Mouse (Mus musculus): ENCODE results near the gene Gja5. TPM values are rescaled to one million over a fixed set of nuclear protein-coding genes. Genes with fewer than 3 reads are reported as not detected.

Gene Gja5
- polyA plus RNA-seq, 1 experiment from 2014 or later, result 3.0 TPM

DNA sequence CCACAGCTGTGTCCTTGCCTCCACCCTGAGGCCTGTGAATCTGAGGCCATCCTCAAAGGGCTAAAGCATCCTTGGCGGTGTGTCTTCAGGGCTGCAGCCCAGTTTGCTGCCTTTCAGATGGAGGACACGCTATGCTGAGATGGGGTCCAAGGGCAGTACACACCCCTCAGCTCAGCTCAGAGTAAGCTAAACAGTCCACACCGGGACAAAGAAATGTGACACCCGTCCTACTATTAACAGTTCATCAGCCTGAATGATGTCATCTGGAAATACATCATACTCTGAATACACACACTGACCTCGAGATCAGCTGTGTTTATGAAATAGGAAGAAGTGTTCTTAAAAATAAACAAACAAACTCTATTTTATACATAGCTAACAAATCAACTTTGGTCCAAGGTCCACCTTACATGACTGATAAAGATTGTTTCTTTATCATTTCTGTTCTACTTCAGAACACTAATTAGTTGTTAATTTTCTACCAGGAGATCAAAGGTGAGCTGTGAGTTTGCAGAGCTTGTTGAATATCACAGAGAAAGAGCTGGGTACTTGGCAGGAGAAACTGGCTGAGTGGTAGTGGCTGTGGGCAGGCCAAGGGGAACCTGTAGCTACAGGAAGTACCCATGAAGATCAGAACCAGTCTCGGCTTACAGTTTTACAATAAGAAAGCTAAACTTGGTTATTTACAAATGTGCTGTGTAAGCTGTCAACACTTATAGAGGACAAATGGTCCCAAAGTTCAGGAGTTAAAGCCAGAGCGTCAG lies 29.5 kb upstream of the Gja5 start:
- no peak overlapping the region for H3K4me3 ChIP-seq (ENCODE audit: low read depth, low read length)
- 0 out of 2 replicates have a peak, but pooled peaks have one; percentile 24 for ATAC-seq (ENCODE audit: low read depth)
- 67% methylated on average over 7 of the region's 7 CpGs for WGBS (ENCODE audit: insufficient replicate concordance)
- no peaks in the 10 kb centered on the region for H3K4me1 ChIP-seq (ENCODE audit: control insufficient read depth, low read depth, low read length)
- H3K9ac ChIP-seq (ENCODE audit: low read depth, low read length), result no peak overlapping the region
- no peak overlapping the region for H3K4me2 ChIP-seq (ENCODE audit: low read depth, low read length)
- H3K27me3 ChIP-seq (ENCODE audit: control insufficient read depth, insufficient read depth, low read depth, low read length), result no peaks in the 10 kb centered on the region
- H3K36me3 ChIP-seq (ENCODE audit: control insufficient read depth, insufficient read depth), result peaks cover 16% of the 10 kb centered on the region
- H3K9me3 ChIP-seq (replicated peaks; ENCODE audit: control insufficient read depth, low read length), result no peaks in the 10 kb centered on the region
- no peak overlapping the region for H3K27ac ChIP-seq (ENCODE audit: low read length)

DNA sequence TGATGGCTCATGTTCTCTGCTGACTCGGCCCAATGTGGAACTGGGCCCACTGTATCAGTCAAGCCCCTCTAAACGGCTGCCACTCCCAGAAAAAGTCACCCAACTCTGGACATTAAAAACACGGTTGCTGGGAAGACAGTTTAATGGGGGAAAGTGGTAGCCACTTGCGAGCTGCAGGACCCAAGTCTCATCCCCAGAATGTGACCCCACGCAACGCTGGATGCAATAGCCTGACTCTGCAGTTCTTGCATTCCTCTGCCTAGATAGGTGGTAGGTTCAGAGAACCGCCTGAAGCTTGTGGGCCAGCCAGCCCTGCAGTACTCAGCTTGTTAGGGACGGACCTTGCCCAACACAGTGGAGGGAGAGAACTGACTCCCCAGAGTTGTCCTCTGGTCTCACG lies 25.0 kb upstream of the Gja5 start:
- WGBS (ENCODE audit: insufficient replicate concordance), result 77% methylated on average over 9 of the region's 9 CpGs
- no peak overlapping the region for H3K27ac ChIP-seq (ENCODE audit: low read length)

GRCm38 (mm10) chr3:96880385-96880784 lies 24.1 kb upstream of the Gja5 start:
- no peak overlapping the region for H3K27ac ChIP-seq (ENCODE audit: low read length)
- no peak overlapping the region for H3K9ac ChIP-seq (ENCODE audit: low read depth, low read length)
- no peaks in the 10 kb centered on the region for H3K9me3 ChIP-seq (replicated peaks; ENCODE audit: control insufficient read depth, low read length)
- H3K4me3 ChIP-seq (ENCODE audit: low read depth, low read length), result no peak overlapping the region
- H3K4me1 ChIP-seq (ENCODE audit: control insufficient read depth, low read depth, low read length), result no peaks in the 10 kb centered on the region
- WGBS (ENCODE audit: insufficient replicate concordance), result 73% methylated on average over 4 of the region's 4 CpGs
- H3K4me2 ChIP-seq (ENCODE audit: low read depth, low read length), result no peak overlapping the region
- peaks cover 3% of the 10 kb centered on the region for H3K36me3 ChIP-seq (ENCODE audit: control insufficient read depth, insufficient read depth)
- H3K27me3 ChIP-seq (ENCODE audit: control insufficient read depth, insufficient read depth, low read depth, low read length), result no peaks in the 10 kb centered on the region
- ATAC-seq (ENCODE audit: low read depth), result no peak

More for the DNA sequence above, 25.0 kb upstream of the Gja5 start:
- Histone ChIP-seq H3K9ac (ENCODE audit: low read depth, low read length) (no peak overlapping the region), H3K4me1 (ENCODE audit: control insufficient read depth, low read depth, low read length) (no peaks in the 10 kb centered on the region), H3K36me3 (ENCODE audit: control insufficient read depth, insufficient read depth) (peaks cover 3% of the 10 kb centered on the region), H3K4me3 (ENCODE audit: low read depth, low read length) (no peak overlapping the region), H3K9me3 (replicated peaks; ENCODE audit: control insufficient read depth, low read length) (no peaks in the 10 kb centered on the region), H3K27me3 (ENCODE audit: control insufficient read depth, insufficient read depth, low read depth, low read length) (no peaks in the 10 kb centered on the region), H3K4me2 (ENCODE audit: low read depth, low read length) (no peak overlapping the region)
- no peak for ATAC-seq (ENCODE audit: low read depth)

DNA sequence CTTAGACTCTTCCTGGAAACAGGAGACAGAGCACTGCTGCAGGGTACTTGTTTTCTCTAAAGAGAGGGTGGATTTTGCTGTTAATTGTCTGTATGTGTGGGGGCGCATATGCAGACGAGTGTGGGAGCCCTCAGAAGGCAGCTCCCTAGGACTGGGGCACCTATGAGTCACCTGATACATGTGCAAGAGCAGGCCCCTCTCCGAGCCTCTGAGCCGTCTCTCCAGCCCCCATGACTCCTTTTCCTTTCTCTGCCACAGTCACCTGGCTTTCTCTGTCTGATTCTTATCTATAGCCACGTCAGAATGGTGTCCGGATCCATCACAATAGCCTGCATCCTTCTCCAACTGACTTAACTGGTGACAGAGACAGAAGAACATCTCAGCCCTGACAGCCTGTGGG lies 22.9 kb upstream of the Gja5 start:
- Histone ChIP-seq H3K4me3 (ENCODE audit: low read depth, low read length) (no peak overlapping the region), H3K9me3 (replicated peaks; ENCODE audit: control insufficient read depth, low read length) (no peaks in the 10 kb centered on the region), H3K4me2 (ENCODE audit: low read depth, low read length) (no peak overlapping the region), H3K36me3 (ENCODE audit: control insufficient read depth, insufficient read depth) (peaks cover 3% of the 10 kb centered on the region), H3K27ac (ENCODE audit: low read length) (no peak overlapping the region), H3K9ac (ENCODE audit: low read depth, low read length) (no peak overlapping the region), H3K4me1 (ENCODE audit: control insufficient read depth, low read depth, low read length) (no peaks in the 10 kb centered on the region), H3K27me3 (ENCODE audit: control insufficient read depth, insufficient read depth, low read depth, low read length) (no peaks in the 10 kb centered on the region)
- WGBS (ENCODE audit: insufficient replicate concordance), result 71% methylated on average over 6 of the region's 6 CpGs
- no peak for ATAC-seq (ENCODE audit: low read depth)

DNA sequence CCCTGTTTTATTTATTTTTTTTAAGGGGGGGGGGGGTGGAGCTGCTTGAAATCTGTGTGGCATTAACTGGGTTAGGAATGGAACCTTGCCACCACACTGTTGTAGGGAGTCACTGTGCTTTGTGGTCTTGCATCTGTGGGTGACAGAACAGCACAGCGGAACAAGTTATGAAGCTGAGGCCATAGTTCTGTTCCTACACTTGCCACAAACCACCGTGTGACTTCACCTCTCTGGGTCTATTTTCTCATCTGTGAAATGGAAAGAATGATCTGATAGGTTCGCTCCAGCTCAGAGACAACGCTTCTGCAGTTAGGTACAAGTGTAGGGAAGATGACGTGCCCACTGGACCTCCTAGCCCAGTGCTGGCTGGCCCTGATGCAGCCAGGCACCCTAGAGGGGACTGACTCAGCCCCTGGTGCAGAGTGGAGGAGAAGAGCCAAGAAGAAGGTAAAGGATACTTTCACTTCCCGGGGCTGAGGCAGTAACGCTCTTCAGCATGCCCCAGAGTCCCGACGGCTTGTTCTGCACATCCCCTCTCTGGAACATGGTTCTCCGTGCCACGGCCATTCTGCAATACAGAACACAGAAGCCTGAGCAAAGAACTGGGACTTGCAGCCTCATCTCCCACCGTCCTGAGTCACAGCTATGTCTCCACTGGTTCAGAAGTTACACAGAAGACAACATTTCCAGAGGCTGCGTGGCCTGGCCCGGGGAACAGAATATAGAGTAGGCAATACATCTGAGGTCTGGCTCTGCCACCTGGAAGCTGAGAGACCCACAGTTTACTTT lies 22.2 kb upstream of the Gja5 start:
- no peak overlapping the region for H3K4me2 ChIP-seq (ENCODE audit: low read depth, low read length)
- no peaks in the 10 kb centered on the region for H3K27me3 ChIP-seq (ENCODE audit: control insufficient read depth, insufficient read depth, low read depth, low read length)
- H3K9me3 ChIP-seq (replicated peaks; ENCODE audit: control insufficient read depth, low read length), result no peaks in the 10 kb centered on the region
- WGBS (ENCODE audit: insufficient replicate concordance), result 81% methylated on average over 14 of the region's 14 CpGs
- H3K4me3 ChIP-seq (ENCODE audit: low read depth, low read length), result no peak overlapping the region
- H3K9ac ChIP-seq (ENCODE audit: low read depth, low read length), result no peak overlapping the region
- H3K36me3 ChIP-seq (ENCODE audit: control insufficient read depth, insufficient read depth), result peaks cover 3% of the 10 kb centered on the region
- ATAC-seq (ENCODE audit: low read depth), result no peak
- H3K27ac ChIP-seq (ENCODE audit: low read length), result no peak overlapping the region
- no peaks in the 10 kb centered on the region for H3K4me1 ChIP-seq (ENCODE audit: control insufficient read depth, low read depth, low read length)

DNA sequence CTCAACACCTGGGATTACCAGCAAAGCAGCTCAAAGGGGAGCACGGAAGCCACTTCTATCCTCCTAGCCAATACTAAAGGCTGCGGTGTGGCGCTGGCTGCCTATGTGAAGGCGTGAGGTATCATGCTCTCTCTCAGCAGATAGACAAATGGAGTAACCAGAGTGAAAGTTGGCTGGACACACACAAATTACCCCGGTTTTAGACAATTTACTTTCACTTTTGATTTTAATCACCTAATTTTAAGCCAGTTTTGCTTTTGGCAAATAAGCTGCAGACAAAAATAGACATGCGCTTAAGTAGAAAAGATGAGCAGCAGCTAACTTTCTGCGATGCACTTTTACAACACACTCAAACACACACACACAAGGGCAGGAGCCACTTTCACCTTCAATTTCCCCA lies 20.8 kb upstream of the Gja5 start:
- ATAC-seq (ENCODE audit: low read depth), result no peak
- Histone ChIP-seq H3K9me3 (replicated peaks; ENCODE audit: control insufficient read depth, low read length) (no peaks in the 10 kb centered on the region), H3K9ac (ENCODE audit: low read depth, low read length) (no peak overlapping the region), H3K4me3 (ENCODE audit: low read depth, low read length) (no peak overlapping the region), H3K4me2 (ENCODE audit: low read depth, low read length) (no peak overlapping the region), H3K4me1 (ENCODE audit: control insufficient read depth, low read depth, low read length) (no peaks in the 10 kb centered on the region), H3K27ac (ENCODE audit: low read length) (no peak overlapping the region), H3K36me3 (ENCODE audit: control insufficient read depth, insufficient read depth) (peaks cover 3% of the 10 kb centered on the region; the same call in 1 of the 2 replicates), H3K27me3 (ENCODE audit: control insufficient read depth, insufficient read depth, low read depth, low read length) (no peaks in the 10 kb centered on the region)
- WGBS (ENCODE audit: insufficient replicate concordance), result 85% methylated on average over 7 of the region's 7 CpGs

DNA sequence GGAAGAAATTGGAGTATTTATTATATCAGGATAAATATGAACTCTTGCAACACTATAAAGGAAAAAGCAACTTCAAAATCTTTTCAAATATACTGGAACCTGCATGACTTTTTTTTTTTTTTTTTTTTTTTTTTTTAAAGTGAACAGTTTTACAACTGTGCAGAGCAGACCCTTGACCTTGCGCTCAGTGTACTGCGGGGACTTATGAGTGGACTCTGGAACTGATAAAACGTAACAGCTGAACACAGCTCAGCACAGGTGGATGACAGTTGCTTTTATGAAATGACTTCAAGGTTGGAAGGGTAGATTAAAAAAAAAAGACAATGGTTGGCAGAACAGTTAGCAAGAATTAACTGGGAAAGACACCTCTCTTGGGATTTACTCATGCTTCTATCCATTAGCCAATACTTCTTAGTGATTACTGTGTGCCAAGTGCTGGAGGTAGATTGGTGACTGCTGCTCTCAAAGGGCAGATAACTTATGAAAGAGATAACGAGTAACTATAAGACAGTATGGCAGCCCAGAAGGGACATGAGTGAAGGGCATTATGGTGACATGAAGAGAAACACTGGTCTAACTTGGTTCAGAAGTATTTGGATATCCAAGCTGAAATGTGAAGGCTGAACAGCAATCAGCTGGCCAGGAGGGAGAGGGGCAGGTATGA lies 2.0 kb upstream of the Gja5 start:
- no peak overlapping the region for H3K4me2 ChIP-seq (ENCODE audit: low read depth, low read length)

DNA sequence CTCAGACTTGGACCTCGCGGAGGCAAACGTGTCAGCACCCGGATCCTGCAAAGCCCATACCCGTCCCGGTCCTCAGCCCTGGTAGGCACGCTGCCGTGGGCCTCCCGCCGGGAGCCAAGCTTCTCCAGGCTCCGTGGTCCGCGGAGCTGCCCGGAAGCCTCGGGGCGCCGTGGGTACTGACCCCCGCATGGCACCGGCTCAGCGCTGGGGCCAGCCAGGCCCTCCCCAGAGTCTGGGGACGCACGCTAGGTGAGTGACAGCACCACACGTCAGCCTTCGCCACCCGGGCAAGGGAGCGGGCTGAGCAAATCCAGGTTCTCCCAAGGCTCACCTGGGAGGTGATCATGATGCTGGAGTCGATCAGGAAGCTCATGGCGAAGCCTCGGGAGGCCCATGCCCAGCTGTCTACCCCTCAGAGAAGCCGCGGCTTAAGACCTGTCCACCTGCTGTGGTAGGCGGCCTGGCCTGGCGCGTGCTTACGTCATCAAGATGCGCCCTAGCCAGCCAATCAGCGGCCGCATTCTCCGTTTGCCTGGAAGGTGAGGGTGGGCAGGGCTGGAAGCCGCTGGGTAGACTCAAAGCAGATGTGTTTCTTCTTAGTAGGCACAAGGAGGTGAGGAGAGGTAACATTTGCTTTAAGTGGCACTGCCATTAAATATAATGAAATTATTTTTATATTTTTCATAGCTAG lies 503 bp downstream of the Gja5 start, which contains the start of gene Gpr89:
TSS of gene Gpr89 (minus strand) at position 496 of the 691 bp plus-strand sequence.
- peak; percentile 97 for ATAC-seq (ENCODE audit: low read depth)
- Histone ChIP-seq H3K4me2 (ENCODE audit: low read depth, low read length) (peak within 1 kb of the TSS; percentile 94), H3K27me3 (ENCODE audit: control insufficient read depth, insufficient read depth, low read depth, low read length) (peaks cover 10% of the 10 kb centered on the region), H3K9ac (ENCODE audit: low read depth, low read length) (peak within 1 kb of the TSS; percentile 91), H3K27ac (ENCODE audit: low read length) (peak within 1 kb of the TSS; percentile 24; the same call in 1 of the 2 replicates), H3K4me1 (ENCODE audit: control insufficient read depth, low read depth, low read length) (peaks cover 15% of the 10 kb centered on the region), H3K36me3 (ENCODE audit: control insufficient read depth, insufficient read depth) (no peaks in the 10 kb centered on the region), H3K9me3 (replicated peaks; ENCODE audit: control insufficient read depth, low read length) (no peaks in the 10 kb centered on the region), H3K4me3 (ENCODE audit: low read depth, low read length) (peak within 1 kb of the TSS; percentile 99)
- whole genome bisulfite sequencing (ENCODE audit: insufficient replicate concordance), result under 1% methylated on average over 40 of the region's 40 CpGs

More for the DNA sequence above, 2.0 kb upstream of the Gja5 start:
- Histone ChIP-seq H3K36me3 (ENCODE audit: control insufficient read depth, insufficient read depth) (no peaks in the 10 kb centered on the region), H3K4me1 (ENCODE audit: control insufficient read depth, low read depth, low read length) (peaks cover 15% of the 10 kb centered on the region), H3K9me3 (replicated peaks; ENCODE audit: control insufficient read depth, low read length) (no peaks in the 10 kb centered on the region), H3K27ac (ENCODE audit: low read length) (no peak overlapping the region), H3K4me3 (ENCODE audit: low read depth, low read length) (no peak overlapping the region), H3K9ac (ENCODE audit: low read depth, low read length) (no peak overlapping the region), H3K27me3 (ENCODE audit: control insufficient read depth, insufficient read depth, low read depth, low read length) (peaks cover 5% of the 10 kb centered on the region; the same call in 1 of the 2 replicates)
- no peak for ATAC-seq (ENCODE audit: low read depth)
- WGBS (ENCODE audit: insufficient replicate concordance), result 55% methylated on average over 4 of the region's 4 CpGs

Data from liver, embryonic 16.5 days (tissue).